Mouse (Mus musculus) bone marrow, adult 2 months (tissue): Measurements from ENCODE around the gene Krtcap2.
"Not testable (repeated sequence)": the region's sequence is repeated elsewhere in the genome, so short reads cannot be mapped to it uniquely, and the experiment has no call there.

ENCODE experiments used
- CTCF ChIP-seq: fragments of 200-500 bp; IDR thresholded peaks from 2 replicates; pipeline ENCODE4 v1.5.1; 2011; ENCODE audit warnings: low read length, control low read depth; ENCODE audit not compliant: control insufficient read depth, insufficient read depth
- POLR2A ChIP-seq: fragments of 200-500 bp; IDR thresholded peaks from 2 replicates; pipeline ENCODE4 v1.6.1; 2011; ENCODE audit warnings: low read depth, mild to moderate bottlenecking, control low read depth, low read length, borderline replicate concordance; ENCODE audit not compliant: control insufficient read depth

DNA sequence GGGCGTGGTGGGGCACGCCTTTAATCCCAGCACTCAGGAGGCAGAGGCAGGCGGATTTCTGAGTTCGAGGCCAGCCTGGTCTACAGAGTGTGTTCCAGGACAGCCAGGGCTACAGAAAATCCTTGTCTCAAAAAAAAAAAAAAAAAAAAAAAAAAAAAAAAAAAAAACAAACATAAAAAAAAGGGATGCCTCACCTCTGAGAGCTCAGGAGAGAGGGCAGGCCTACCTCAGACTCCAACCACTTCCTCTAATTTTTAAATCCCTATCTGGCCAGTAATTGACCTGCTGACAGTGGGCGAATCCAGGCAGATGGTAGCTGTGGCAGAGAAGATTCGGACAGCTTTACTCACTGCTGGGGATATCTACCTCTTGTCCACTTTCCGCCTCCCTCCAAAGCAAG, 29.4 kb upstream of the Krtcap2 start:
- TF ChIP-seq CTCF, POLR2A: not testable (repeated sequence)
